Mouse (Mus musculus) layer of hippocampus, adult 9-11 months (tissue): ENCODE measurements at regions not wholly inside any gene's neighbourhood (a gene's known extent, or its start where the extent isn't known, plus 50 kb on each side); places are given as distances from the start of the nearest gene placed in this dataset.

Source experiments
- DNase-seq: peaks from one replicate; pipeline ENCODE4 v3.0.0; 2022

- no peak for DNase-seq
These were observed 161.4 kb upstream of the Ubr2 start for GRCm38 (mm10) chr17:47171801-47172200.

DNA sequence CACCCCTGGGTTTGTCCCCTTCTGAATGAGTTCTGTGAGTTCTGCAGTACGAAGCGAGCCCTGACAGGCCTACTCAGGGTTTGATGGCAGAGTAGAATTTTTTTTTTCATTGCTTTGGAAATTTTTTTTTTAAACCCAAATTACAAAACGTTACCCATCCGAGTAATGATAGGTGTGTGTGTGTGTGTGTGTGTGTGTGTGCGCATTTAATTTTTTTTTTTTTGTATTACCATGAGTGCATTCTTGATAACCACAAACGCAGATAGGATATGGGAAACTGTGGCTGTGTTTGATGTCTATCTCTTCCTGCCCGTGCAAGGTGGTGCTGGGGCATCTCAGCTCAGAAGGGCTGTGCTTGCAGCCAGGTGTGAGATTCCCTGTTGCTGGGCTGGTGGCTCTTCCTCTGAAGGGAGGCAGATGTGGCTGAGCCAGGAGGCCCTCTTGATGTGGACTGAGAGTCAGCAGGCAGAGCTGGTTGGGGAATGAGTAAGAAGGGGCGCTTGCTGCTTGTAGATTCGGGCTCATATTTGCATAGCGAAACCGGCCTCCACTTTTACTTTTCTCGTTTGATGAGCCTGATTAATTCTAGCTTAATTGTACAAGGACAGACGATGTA lies 160.7 kb upstream of the Ubr2 start:
- no peak for DNase-seq

- DNase-seq, result no peak
These were observed 157.7 kb upstream of the Ubr2 start for GRCm38 (mm10) chr17:47168105-47168504.

- no peak for DNase-seq
These were observed 153.5 kb upstream of the Ubr2 start for GRCm38 (mm10) chr17:47163677-47164340.

DNA sequence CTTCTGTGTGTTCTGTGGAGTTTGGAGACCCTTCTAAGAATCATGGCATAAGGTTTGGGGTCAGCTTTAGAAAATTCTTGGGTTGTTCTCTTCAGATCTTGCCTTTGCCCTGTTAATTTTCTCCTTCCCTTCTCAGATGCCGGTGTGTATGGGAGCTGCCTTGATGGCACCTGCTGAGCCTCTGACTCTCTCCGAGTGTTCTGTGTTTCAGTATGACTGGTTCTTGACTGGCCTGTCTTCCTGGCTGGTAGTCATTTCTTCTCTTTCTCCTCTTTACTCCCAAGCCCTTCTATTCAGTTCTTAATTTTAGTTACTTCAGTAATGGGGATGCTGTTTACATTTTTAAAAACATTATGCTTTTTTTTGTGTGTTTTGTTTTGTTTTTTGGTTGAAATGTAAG lies 152.1 kb upstream of the Ubr2 start:
- DNase-seq, result no peak

DNA sequence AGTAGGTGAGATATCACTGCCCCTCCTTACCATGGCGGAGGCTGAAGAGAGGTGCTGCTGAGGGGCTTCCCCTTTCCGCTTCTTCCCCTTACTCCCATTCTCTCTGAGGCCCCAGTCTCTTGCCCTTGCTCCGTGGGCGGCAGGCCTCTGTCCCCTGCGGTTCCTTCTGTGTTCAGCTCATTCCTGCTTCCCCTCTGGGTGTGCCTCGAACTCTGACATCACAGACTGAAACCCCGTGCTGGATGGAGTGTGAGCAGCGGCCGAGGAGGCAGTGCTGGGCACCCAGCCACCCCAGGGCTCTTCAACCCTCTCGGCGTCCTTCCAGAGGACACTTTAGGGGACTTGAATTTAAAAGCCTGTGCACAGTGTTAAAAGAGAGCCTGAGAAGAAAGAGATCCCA lies 145.9 kb upstream of the Ubr2 start:
- no peak for DNase-seq

GRCm38 (mm10) chr17:47151557-47152278 lies 141.4 kb upstream of the Ubr2 start:
- DNase-seq, result peak; percentile 57

DNA sequence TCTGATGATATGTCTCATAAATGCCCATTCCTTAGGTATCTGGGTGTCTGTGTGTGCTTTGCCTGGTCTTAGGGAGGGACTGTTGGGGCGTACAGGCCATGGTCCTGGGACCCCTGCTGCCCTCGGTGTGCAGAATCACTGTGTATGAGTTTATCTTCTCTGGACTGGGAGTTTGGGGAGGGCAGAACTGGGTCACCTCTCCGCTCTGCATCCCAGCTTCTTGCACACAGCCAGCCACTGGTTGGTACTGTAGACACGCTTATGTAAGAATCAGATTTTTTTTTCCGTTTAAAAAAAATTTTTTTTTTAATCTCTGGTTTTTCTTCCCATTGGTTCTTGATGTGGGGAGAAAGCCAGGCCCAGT lies 140.8 kb upstream of the Ubr2 start:
- DNase-seq, result no peak

GRCm38 (mm10) chr17:47150636-47151035 lies 140.3 kb upstream of the Ubr2 start:
- no peak for DNase-seq

DNA sequence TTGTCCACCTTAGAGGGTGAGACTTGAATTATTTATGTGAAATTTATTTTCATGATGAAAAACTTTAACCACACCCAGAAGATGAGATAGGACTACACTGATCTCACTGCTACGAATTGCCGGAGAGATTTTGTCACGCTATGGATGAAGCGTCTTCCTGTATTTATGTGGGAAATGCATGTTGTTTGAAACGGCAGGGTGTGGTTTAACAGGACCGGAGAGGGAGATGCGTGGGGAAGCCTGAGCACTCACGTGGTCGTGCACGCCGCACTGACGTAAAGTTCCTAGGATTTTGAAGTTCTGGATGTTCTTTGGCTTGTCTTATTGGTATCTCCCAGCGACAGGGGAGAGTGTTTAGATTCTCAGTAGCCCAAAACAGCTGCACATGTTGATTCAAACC lies 139.3 kb upstream of the Ubr2 start:
- DNase-seq, result no peak

DNA sequence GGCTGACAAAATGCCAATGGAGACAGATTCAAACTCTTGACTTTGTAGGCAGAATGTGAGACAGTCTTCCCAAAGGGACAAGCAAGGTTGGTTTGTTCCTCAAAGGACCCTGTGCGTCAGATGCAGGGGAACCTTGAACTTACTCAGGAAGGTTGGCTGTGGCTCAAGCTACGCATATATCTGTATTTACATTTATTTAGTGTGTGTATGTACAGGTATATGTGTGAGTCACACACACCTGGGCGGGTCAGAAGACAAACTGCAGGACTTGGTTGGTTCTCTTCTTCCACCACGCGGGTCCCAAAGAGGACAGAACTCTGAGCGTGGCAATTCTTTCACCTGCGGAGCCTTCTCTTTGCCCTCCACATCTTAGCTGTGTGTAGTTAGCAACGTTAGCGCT lies 138.8 kb upstream of the Ubr2 start:
- DNase-seq, result no peak

- DNase-seq, result no peak
These were observed 136.3 kb upstream of the Ubr2 start for GRCm38 (mm10) chr17:47146640-47147039.

GRCm38 (mm10) chr17:47145590-47145989 lies 135.2 kb upstream of the Ubr2 start:
- DNase-seq, result no peak

DNA sequence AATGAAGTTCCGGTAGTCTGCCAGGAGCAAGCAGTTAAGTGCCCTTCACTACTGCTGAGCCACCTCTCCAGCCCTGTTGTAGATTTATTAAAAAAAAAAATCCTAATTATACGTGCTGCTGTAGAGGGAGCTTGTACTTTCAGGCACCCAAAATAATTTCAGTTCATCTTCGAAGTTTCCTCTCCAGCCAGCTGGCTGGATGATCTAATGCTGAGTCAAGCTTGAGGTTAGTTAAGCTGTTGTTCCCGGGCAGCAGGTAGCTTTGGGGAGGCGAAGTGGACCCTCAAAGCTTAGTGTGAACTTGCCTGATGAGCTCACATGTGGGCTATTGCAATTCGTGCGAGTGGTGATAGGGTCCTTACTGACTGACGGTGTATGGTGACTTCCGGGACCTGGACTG lies 134.6 kb upstream of the Ubr2 start:
- no peak for DNase-seq

DNA sequence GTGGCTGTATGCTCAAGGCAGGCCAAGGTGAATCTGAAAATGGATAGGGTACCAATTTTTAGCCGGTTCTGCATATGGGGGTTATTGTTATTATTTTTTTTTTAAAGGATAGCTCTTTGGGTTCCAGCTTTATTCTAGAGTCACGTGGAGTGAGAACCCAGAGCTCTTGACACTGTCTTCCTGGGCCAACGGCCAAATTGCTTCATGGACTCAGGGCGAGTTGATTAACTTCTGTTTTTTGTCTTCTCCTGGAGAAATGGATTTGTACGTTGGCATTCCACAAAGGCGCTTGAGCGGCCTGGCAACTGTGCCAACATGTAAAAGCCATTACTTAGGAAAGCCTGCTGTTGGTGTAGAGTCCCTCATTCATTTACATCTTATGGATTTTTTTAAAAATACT lies 134.1 kb upstream of the Ubr2 start:
- no peak for DNase-seq

- no peak for DNase-seq
These were observed 133.5 kb upstream of the Ubr2 start for GRCm38 (mm10) chr17:47143898-47144297.

GRCm38 (mm10) chr17:47142885-47143284 lies 132.5 kb upstream of the Ubr2 start:
- DNase-seq, result no peak

GRCm38 (mm10) chr17:47142276-47142675 lies 131.9 kb upstream of the Ubr2 start:
- no peak for DNase-seq

DNA sequence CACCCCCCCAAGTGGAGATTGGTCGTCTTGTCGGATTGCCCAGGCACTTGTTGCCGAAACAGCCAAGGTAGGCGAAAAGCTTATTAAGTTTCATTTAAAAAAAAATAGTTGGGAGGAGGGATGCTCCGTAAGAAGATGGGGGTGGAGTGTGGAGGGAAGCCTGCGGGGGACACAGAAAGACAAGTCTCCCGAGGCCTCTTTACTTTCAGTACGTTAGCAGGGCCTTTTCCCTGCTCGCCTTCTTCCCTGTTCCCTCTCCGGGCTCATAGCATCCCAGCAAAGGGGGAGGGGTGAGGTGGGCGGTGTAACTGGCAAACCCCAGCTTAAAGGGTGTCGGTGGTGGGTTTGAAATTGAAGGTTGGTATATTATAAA lies 131.5 kb upstream of the Ubr2 start:
- no peak for DNase-seq

DNA sequence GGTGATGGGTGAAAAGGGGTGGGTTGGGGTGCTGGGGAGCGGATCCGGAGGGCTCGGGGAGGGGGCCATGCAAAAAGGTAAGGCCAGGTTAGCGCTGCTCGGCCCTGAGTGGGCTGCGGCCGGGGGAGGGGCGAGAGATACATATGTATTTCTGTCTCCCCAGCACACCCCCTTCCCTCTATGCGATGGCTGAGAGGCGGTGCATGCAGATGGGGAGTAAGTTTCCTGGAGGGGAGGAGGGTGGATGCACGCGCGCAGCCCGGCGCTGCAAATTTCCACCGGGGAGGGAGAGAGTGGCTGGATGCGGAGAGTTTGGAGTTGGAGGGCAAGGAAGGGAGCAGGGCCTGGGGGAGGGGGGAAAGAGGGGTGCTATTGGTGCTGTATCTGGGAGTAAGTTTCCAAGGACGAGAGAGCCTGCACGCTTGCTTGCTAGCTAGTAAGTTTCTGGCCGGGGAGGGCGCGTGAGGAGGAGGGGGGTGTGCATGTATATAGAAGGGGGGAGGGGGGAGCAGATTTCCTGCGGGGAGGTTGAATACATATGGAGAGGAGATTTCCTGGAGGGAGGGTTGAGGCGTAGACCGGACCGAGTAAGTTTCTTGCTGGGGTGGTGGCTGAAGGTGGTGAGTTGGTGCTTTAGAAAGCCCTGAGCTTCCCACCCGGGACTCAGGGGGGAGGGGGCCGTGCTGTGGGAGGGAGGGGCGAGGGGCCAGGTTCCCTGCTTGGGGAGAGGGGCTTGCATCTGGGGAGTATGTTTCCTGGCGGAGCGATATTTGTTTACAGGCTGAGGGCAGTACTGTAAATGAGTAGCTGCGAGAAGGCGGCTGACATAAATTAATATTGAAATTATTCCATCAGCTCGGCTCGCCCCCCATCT lies 130.8 kb upstream of the Ubr2 start:
- DNase-seq, result peak; percentile 77

DNA sequence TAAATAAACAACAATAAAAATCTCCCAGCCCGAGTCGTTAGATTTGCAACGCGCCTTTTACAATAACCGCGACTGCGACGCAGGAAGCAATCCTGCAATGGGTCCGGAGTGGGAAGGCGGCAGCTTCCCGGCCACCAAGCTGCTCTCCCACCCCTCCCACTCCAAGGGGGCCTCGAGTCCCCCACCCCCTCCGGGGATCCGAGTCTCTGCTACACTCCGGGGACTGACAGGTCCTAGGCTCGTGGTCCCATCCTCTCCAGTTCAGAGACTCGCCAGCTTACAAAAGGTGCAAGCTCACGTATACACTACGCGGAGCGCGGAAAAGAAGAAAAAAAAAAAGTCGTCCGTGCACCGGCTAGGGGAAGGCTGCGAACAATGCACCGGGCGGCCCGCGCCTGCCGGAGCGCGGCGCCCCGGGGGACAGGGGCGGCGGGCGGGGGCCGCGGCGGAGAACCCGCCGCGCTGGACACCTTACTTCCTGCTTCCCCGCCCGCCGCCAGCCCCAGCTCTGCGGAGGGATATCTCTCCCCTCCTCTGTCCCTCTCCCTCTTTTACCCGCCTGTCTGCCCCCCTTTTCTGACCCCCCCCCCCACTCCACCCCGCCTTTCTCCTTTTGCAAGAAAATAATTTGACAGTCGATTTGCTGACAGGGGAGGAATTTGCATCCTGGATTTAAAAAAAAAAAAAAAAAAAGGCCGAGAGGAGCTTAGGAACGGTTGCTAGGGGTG lies 130.0 kb upstream of the Ubr2 start:
- peak; percentile 51 for DNase-seq

DNA sequence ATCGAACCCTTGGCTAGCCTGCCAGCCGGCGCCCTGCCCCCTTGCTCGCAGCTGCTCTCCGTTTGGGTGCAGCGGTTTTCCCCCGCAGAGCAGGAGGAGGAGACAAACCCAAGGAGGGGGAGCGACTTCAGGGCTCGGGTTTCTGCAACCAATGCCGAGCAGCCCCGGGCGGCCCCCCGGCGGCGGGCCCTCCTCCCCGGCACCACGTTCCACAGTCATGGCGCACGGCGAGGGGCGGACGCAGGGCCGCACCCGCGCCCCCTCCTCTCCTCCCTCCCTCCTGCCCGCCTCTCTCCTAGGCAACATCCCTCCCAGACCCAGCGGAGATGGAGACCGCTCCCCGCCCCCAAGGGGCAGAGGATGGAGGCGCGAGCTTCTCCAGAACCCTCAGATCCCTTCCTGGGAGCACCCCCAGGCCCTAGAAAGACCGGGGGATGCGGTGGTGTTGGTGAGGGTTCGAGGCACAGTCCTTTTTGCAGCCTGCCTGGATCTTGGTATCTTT lies 129.4 kb upstream of the Ubr2 start:
- peak; percentile 96 for DNase-seq

DNA sequence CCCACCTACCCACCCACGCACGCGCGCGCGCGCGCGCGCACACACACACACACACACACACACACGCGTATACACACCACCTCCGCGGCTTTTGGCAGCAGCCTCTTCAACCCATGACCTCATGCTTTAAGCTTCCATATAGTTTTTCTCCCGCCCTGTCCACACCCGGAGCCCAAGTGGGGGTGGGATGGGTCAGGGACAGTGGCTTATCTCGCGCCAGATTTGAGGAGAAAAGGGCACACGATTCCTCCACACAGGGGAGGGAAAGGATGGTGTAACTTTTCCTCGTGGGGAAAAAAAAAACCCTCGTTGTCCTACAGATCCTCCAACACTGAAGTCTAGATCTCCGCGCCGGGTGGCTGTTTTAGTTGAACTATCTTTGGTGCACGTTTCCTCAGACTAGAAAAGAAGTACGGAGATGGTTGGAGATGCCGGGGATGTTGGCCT lies 128.8 kb upstream of the Ubr2 start:
- DNase-seq, result no peak
